Mouse (Mus musculus) embryonic facial prominence, embryonic 11.5 days (tissue): Measurements from ENCODE around the gene Kit. TPM values are rescaled to one million over a fixed set of nuclear protein-coding genes. Genes with fewer than 3 reads are reported as not detected.
A peak's percentile ranks its signal among the peaks of the same experiment; 100 is the strongest.

Source experiments
- ATAC-seq: fragments of 200-750 bp; cut with Nextera tagmentation; replicated peaks from 2 replicates; pipeline ENCODE4 v1.8.0; 2017; ENCODE audit warnings: low read depth; ENCODE audit not compliant: insufficient number of reproducible peaks, low FRiP score, low TSS enrichment
- DNase-seq: peaks from one replicate; pipeline ENCODE4 v3.0.0-alpha.2; 2015; ENCODE audit warnings: low spot score
- H3K27ac ChIP-seq: fragments of 300-500 bp; sonication (generic); replicated peaks from 2 replicates; pipeline ENCODE4 v1.5.1; 2014; ENCODE audit warnings: mild to moderate bottlenecking, low read depth, low read length, control low read depth
- H3K27me3 ChIP-seq: fragments of 300-500 bp; sonication (generic); 2 replicates; pipeline ENCODE4 v1.6.1; 2014; ENCODE audit warnings: mild to moderate bottlenecking, low read length, moderate library complexity, mixed read lengths; ENCODE audit not compliant: control insufficient read depth, insufficient read depth
- H3K36me3 ChIP-seq: fragments of 300-500 bp; sonication (generic); replicated peaks from 2 replicates; pipeline ENCODE4 v1.6.1; 2014; ENCODE audit warnings: low read depth, mild to moderate bottlenecking, low read length, moderate library complexity, mixed read lengths; ENCODE audit not compliant: control insufficient read depth, insufficient read depth
- H3K4me1 ChIP-seq: fragments of 300-500 bp; sonication (generic); 2 replicates; pipeline ENCODE4 v1.6.1; 2014; ENCODE audit warnings: low read length, mixed read lengths; ENCODE audit not compliant: control insufficient read depth, insufficient read depth
- H3K4me2 ChIP-seq: fragments of 300-500 bp; sonication (generic); 2 replicates; pipeline ENCODE4 v1.6.1; 2014; ENCODE audit warnings: low read depth, mild to moderate bottlenecking, control low read depth, low read length, moderate library complexity
- H3K4me3 ChIP-seq: fragments of 300-500 bp; sonication (generic); 2 replicates; pipeline ENCODE4 v1.5.1; 2014; ENCODE audit warnings: low read depth, low read length, control low read depth
- H3K9ac ChIP-seq: fragments of 300-500 bp; sonication (generic); replicated peaks from 2 replicates; pipeline ENCODE4 v1.6.1; 2014; ENCODE audit warnings: mild to moderate bottlenecking, control low read depth, low read length
- H3K9me3 ChIP-seq: fragments of 300-500 bp; sonication (generic); replicated peaks from 2 replicates; pipeline ENCODE4 v1.6.1; 2016; ENCODE audit warnings: mild to moderate bottlenecking, low read length, inconsistent platforms, mixed read lengths; ENCODE audit not compliant: control insufficient read depth
- WGBS: fragments of 180-500 bp; shearing (Covaris S2); extraction: QIAGEN DNeasy Blood & Tissue Kit; methylation state at CpG from one replicate; pipeline ENCODE4 v1.1.7; 2014; 5-methylcytosine and 5-hydroxymethylcytosine counted together
- polyA plus RNA-seq: library from polyadenylated mRNA; unstranded; fragments of >200 nt; fragmentation: Nextera tagmentation; extraction: Ambion mirVana; gene quantifications from 2 replicates; pipeline ENCODE4 v1.2.1, GENCODE M21; 2014

The Kit gene
- polyA plus RNA-seq, 1 experiment from 2014 or later, result 21.0 TPM

GRCm38 (mm10) chr5:75595319-75595718 is 20.6 kb downstream of the Kit start:
- peaks cover 3% of the 10 kb centered on the region; the same call in 1 of the 2 replicates for H3K4me1 ChIP-seq

GRCm38 (mm10) chr5:75596211-75596610 is 21.5 kb downstream of the Kit start:
- no peak for DNase-seq
- 0 out of 2 replicates have a peak overlapping the region, but pooled peaks have one; percentile 4 for H3K4me2 ChIP-seq
- H3K4me1 ChIP-seq, result peaks cover 3% of the 10 kb centered on the region; the same call in 1 of the 2 replicates
- H3K4me3 ChIP-seq, result no peak overlapping the region
- no peak overlapping the region for H3K27ac ChIP-seq
- no peak overlapping the region for H3K9ac ChIP-seq
- no peak for ATAC-seq
- H3K27me3 ChIP-seq, result no peaks in the 10 kb centered on the region
- WGBS, result 30% methylated on average over 14 of the region's 14 CpGs
- no peaks in the 10 kb centered on the region for H3K9me3 ChIP-seq
- H3K36me3 ChIP-seq, result no peaks in the 10 kb centered on the region

More at GRCm38 (mm10) chr5:75595319-75595718, 20.6 kb downstream of the Kit start:
- Histone ChIP-seq H3K27ac (no peak overlapping the region), H3K9ac (no peak overlapping the region), H3K9me3 (no peaks in the 10 kb centered on the region), H3K27me3 (no peaks in the 10 kb centered on the region), H3K4me3 (no peak overlapping the region), H3K4me2 (no peak overlapping the region), H3K36me3 (no peaks in the 10 kb centered on the region)
- ATAC-seq (no peak), DNase-seq (no peak)
- 89% methylated on average over 10 of the region's 10 CpGs for WGBS

GRCm38 (mm10) chr5:75597316-75597715 is 22.6 kb downstream of the Kit start:
- H3K4me3 ChIP-seq, result no peak overlapping the region
- no peak overlapping the region for H3K4me2 ChIP-seq
- DNase-seq (no peak), ATAC-seq (no peak)
- H3K36me3 ChIP-seq, result no peaks in the 10 kb centered on the region
- H3K9me3 ChIP-seq, result no peaks in the 10 kb centered on the region
- no peaks in the 10 kb centered on the region for H3K27me3 ChIP-seq
- H3K9ac ChIP-seq, result no peak overlapping the region
- no peak overlapping the region for H3K27ac ChIP-seq
- peaks cover 3% of the 10 kb centered on the region; the same call in 1 of the 2 replicates for H3K4me1 ChIP-seq
- WGBS, result 81% methylated on average over 2 of the region's 2 CpGs

- H3K9ac ChIP-seq, result no peak overlapping the region
- H3K4me3 ChIP-seq, result no peak overlapping the region
- peaks cover 3% of the 10 kb centered on the region; the same call in 1 of the 2 replicates for H3K4me1 ChIP-seq
- no peaks in the 10 kb centered on the region for H3K9me3 ChIP-seq
- H3K27ac ChIP-seq, result no peak overlapping the region
- H3K36me3 ChIP-seq, result no peaks in the 10 kb centered on the region
- no peaks in the 10 kb centered on the region for H3K27me3 ChIP-seq
- H3K4me2 ChIP-seq, result no peak overlapping the region
- ATAC-seq (no peak), DNase-seq (no peak)
- WGBS, result 95% methylated on average over 13 of the region's 13 CpGs
Observed at GRCm38 (mm10) chr5:75598491-75598890, 23.8 kb downstream of the Kit start.

- Histone ChIP-seq H3K27me3 (no peaks in the 10 kb centered on the region), H3K4me1 (peaks cover 3% of the 10 kb centered on the region; the same call in 1 of the 2 replicates), H3K36me3 (no peaks in the 10 kb centered on the region), H3K9ac (no peak overlapping the region), H3K4me3 (no peak overlapping the region), H3K27ac (no peak overlapping the region), H3K9me3 (no peaks in the 10 kb centered on the region), H3K4me2 (no peak overlapping the region)
- WGBS, result 81% methylated on average over 6 of the region's 6 CpGs
- no peak for ATAC-seq
- DNase-seq, result no peak
Observed at GRCm38 (mm10) chr5:75599991-75600390, 25.3 kb downstream of the Kit start.

- H3K27me3 ChIP-seq, result no peaks in the 10 kb centered on the region
- DNase-seq (no peak), ATAC-seq (no peak)
- no peaks in the 10 kb centered on the region for H3K36me3 ChIP-seq
- WGBS, result 79% methylated on average over 9 of the region's 9 CpGs
- no peak overlapping the region for H3K4me3 ChIP-seq
- no peaks in the 10 kb centered on the region for H3K4me1 ChIP-seq
- H3K27ac ChIP-seq, result no peak overlapping the region
- no peak overlapping the region for H3K4me2 ChIP-seq
- no peak overlapping the region for H3K9ac ChIP-seq
- H3K9me3 ChIP-seq, result no peaks in the 10 kb centered on the region
Observed at GRCm38 (mm10) chr5:75604238-75604637, 29.5 kb downstream of the Kit start.

GRCm38 (mm10) chr5:75606898-75607297 is 32.2 kb downstream of the Kit start:
- Histone ChIP-seq H3K4me3 (no peak overlapping the region), H3K36me3 (no peaks in the 10 kb centered on the region), H3K9ac (no peak overlapping the region), H3K27ac (no peak overlapping the region), H3K9me3 (no peaks in the 10 kb centered on the region), H3K27me3 (no peaks in the 10 kb centered on the region), H3K4me1 (no peaks in the 10 kb centered on the region), H3K4me2 (no peak overlapping the region)
- DNase-seq, result no peak
- ATAC-seq, result no peak
- 82% methylated on average over 14 of the region's 14 CpGs for WGBS

- Histone ChIP-seq H3K4me2 (no peak overlapping the region), H3K9ac (no peak overlapping the region), H3K27ac (no peak overlapping the region), H3K4me1 (no peaks in the 10 kb centered on the region), H3K9me3 (no peaks in the 10 kb centered on the region), H3K36me3 (no peaks in the 10 kb centered on the region), H3K27me3 (no peaks in the 10 kb centered on the region), H3K4me3 (no peak overlapping the region)
- 88% methylated on average over 12 of the region's 12 CpGs for WGBS
- DNase-seq (no peak), ATAC-seq (no peak)
Observed at GRCm38 (mm10) chr5:75607971-75608370, 33.3 kb downstream of the Kit start.
